9 mouse cellular contexts compared by ENCODE assay signal in the genomic region with DNA sequence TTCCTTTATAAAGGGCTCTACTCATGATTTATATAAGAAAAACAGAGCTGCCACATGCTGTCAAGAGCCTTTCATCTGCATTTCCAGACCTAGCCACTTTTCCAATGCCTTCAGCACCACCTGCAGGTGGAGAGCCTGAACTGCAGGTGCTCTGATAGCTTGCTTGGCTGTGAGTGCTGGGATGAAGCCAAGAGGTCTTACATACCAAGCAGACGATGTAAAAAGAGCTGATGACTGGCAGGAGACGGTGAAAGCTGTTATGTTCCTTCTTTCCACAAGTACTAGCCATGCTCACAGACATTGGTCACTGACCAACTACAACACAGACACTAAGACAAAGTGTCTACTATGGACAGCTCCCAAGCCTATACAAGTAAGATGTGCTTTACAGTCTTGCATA. TPM values are rescaled to one million over a fixed set of nuclear protein-coding genes. Genes with fewer than 3 reads are reported as not detected.
A peak's percentile ranks its signal among the peaks of the same experiment; 100 is the strongest.
DNase-seq lines count a peak whose midpoint lies in the region; ATAC-seq and TF ChIP-seq lines count a peak whose summit lies in the region.
"Had no signal": no experiment of that assay in that cellular context is flagged by ENCODE, and none has a peak within 500 bp of the region (broad histone marks: within the 10 kb centered on the region; RNA-seq: fewer than 3 reads in every experiment).

No protein-coding gene starts in this region.

- ATAC-seq in erythroblast, adult 5-6 weeks (replicated peaks; ENCODE audit: low FRiP score, poor library complexity, severe bottlenecking): peak; percentile 93
- peak; percentile 39 for ATAC-seq in heart, embryonic 12.5 days (ENCODE audit: insufficient number of reproducible peaks, low FRiP score)
- ATAC-seq in kidney, embryonic 15.5 days (replicated peaks; ENCODE audit: low FRiP score): peak; percentile 43; the same call in 1 of the 2 replicates
- ATAC-seq in neural tube, embryonic 11.5 days (ENCODE audit: insufficient read depth, low FRiP score, low TSS enrichment): peak; percentile 16; the same call in 1 of the 2 replicates

- H3K27ac ChIP-seq in bone marrow, adult 2 months (ENCODE audit: control insufficient read depth, insufficient read depth, low read depth, low read length, poor library complexity): no peak overlapping the region
- H3K27ac ChIP-seq in heart, embryonic 12.5 days (ENCODE audit: poor library complexity, severe bottlenecking): no peak overlapping the region
- no peak overlapping the region for H3K27ac ChIP-seq in kidney, embryonic 15.5 days
- no peak overlapping the region for H3K27ac ChIP-seq in liver, adult 2 months (replicated peaks; ENCODE audit: insufficient read depth, low read depth, low read length)
- no peak overlapping the region for H3K27ac ChIP-seq in neural tube, embryonic 11.5 days (ENCODE audit: low read depth, low read length)
- H3K27ac ChIP-seq: embryonic facial prominence, embryonic 15.5 days had no signal

- H3K9me3 ChIP-seq in heart, embryonic 12.5 days (replicated peaks): no peaks in the 10 kb centered on the region
- no peaks in the 10 kb centered on the region for H3K9me3 ChIP-seq in kidney, embryonic 15.5 days (replicated peaks)
- no peaks in the 10 kb centered on the region for H3K9me3 ChIP-seq in neural tube, embryonic 11.5 days (ENCODE audit: control insufficient read depth, low read length)
- H3K9me3 ChIP-seq: embryonic facial prominence, embryonic 15.5 days had no signal

- no peak overlapping the region for H3K4me3 ChIP-seq in bone marrow, adult 2 months (replicated peaks; ENCODE audit: control insufficient read depth, low read depth, low read length)
- no peak overlapping the region for H3K4me3 ChIP-seq in heart, embryonic 12.5 days
- no peak overlapping the region for H3K4me3 ChIP-seq in kidney, embryonic 15.5 days (replicated peaks)
- H3K4me3 ChIP-seq in liver, adult 2 months (ENCODE audit: insufficient read depth, low read depth, low read length): no peak overlapping the region
- no peak overlapping the region for H3K4me3 ChIP-seq in neural tube, embryonic 11.5 days (ENCODE audit: low read depth, low read length)
- H3K4me3 ChIP-seq: embryonic facial prominence, embryonic 15.5 days had no signal

- H3K4me2 ChIP-seq in heart, embryonic 12.5 days: no peak overlapping the region
- no peak overlapping the region for H3K4me2 ChIP-seq in kidney, embryonic 15.5 days
- no peak overlapping the region for H3K4me2 ChIP-seq in neural tube, embryonic 11.5 days (ENCODE audit: low read depth)
- H3K4me2 ChIP-seq: embryonic facial prominence, embryonic 15.5 days had no signal

- no peak overlapping the region for H3K9ac ChIP-seq in heart, embryonic 12.5 days
- H3K9ac ChIP-seq in kidney, embryonic 15.5 days: no peak overlapping the region
- H3K9ac ChIP-seq in liver, adult 2 months (ENCODE audit: low read depth, low read length): no peak overlapping the region
- no peak overlapping the region for H3K9ac ChIP-seq in neural tube, embryonic 11.5 days (ENCODE audit: low read length)
- H3K9ac ChIP-seq: embryonic facial prominence, embryonic 15.5 days had no signal

- H3K79me2 ChIP-seq in liver, adult 2 months (ENCODE audit: control insufficient read depth, insufficient read depth, low read length): peaks cover 28% of the 10 kb centered on the region; the same call in 1 of the 2 replicates

- no peaks in the 10 kb centered on the region; the same call in 1 of the 2 replicates for H3K4me1 ChIP-seq in bone marrow, adult 2 months (ENCODE audit: control insufficient read depth, insufficient read depth, low read length)
- peaks cover 18% of the 10 kb centered on the region for H3K4me1 ChIP-seq in heart, embryonic 12.5 days (replicated peaks)
- peaks cover 19% of the 10 kb centered on the region for H3K4me1 ChIP-seq in kidney, embryonic 15.5 days
- peaks cover 4% of the 10 kb centered on the region; the same call in 1 of the 2 replicates for H3K4me1 ChIP-seq in liver, adult 2 months (ENCODE audit: control insufficient read depth, insufficient read depth, low read length)
- peaks cover 5% of the 10 kb centered on the region; the same call in 1 of the 2 replicates for H3K4me1 ChIP-seq in neural tube, embryonic 11.5 days (ENCODE audit: control insufficient read depth, insufficient read depth, low read length)

- peak; percentile 87 for DNase-seq in CD4-positive helper T cell, adult 2 months (ENCODE audit: low read depth, low spot score)
- DNase-seq in liver, adult 2 months (ENCODE audit: extremely low read depth, low read depth, low spot score): peak; percentile 76
- DNase-seq in neural tube, embryonic 11.5 days (ENCODE audit: low spot score): peak; percentile 85
- peak; percentile 90 for DNase-seq in telencephalon, adult 2 months (ENCODE audit: low read depth, low spot score)

- no peaks in the 10 kb centered on the region for H3K27me3 ChIP-seq in heart, embryonic 12.5 days (replicated peaks)
- H3K27me3 ChIP-seq in kidney, embryonic 15.5 days: no peaks in the 10 kb centered on the region
- H3K27me3 ChIP-seq in liver, adult 2 months (ENCODE audit: control insufficient read depth, insufficient read depth, low read length): no peaks in the 10 kb centered on the region
- H3K27me3 ChIP-seq in neural tube, embryonic 11.5 days (ENCODE audit: control insufficient read depth, insufficient read depth, low read length): no peaks in the 10 kb centered on the region
- H3K27me3 ChIP-seq: embryonic facial prominence, embryonic 15.5 days had no signal

- TF ChIP-seq POLR2A in bone marrow, adult 2 months (IDR thresholded peaks at IDR 0.05; ENCODE audit: borderline replicate concordance, control insufficient read depth, low read depth, low read length): no peak
- TF ChIP-seq POLR2A in liver, adult 2 months (IDR thresholded peaks at IDR 0.05; ENCODE audit: extremely low read depth, insufficient read depth, low read length): no peak

- WGBS in bone marrow, adult 2 months: 2% methylated on average over 2 of the region's 2 CpGs
- 7% methylated on average over 2 of the region's 2 CpGs for WGBS in heart, embryonic 12.5 days
- WGBS in kidney, embryonic 15.5 days: 2% methylated on average over 2 of the region's 2 CpGs
- WGBS in liver, adult 2 months: 2% methylated on average over 2 of the region's 2 CpGs
- WGBS in neural tube, embryonic 11.5 days: 23% methylated on average over 2 of the region's 2 CpGs

- H3K36me3 ChIP-seq in heart, embryonic 12.5 days: peaks cover 18% of the 10 kb centered on the region
- H3K36me3 ChIP-seq in kidney, embryonic 15.5 days: peaks cover 42% of the 10 kb centered on the region
- peaks cover 12% of the 10 kb centered on the region for H3K36me3 ChIP-seq in liver, adult 2 months (ENCODE audit: control insufficient read depth, insufficient read depth, low read length)
- H3K36me3 ChIP-seq in neural tube, embryonic 11.5 days (ENCODE audit: control insufficient read depth, insufficient read depth, low read length): no peaks in the 10 kb centered on the region

- TF ChIP-seq CTCF in bone marrow, adult 2 months (IDR thresholded peaks at IDR 0.05; ENCODE audit: control insufficient read depth, insufficient read depth, low read length): peak; percentile 95
- TF ChIP-seq CTCF in liver, adult 2 months (IDR thresholded peaks at IDR 0.05; ENCODE audit: low read depth, low read length): peak; percentile 96

RNA-seq across cellular contexts. Expression of a gene that starts 12.0 kb away (rescaled TPM):
- not detected in 2 replicates for polyA plus RNA-seq in bone marrow, adult 2 months (2011; ENCODE audit: insufficient read depth, insufficient read length, low replicate concordance, missing spikeins)
- not detected in 2 replicates for total RNA-seq in erythroblast, adult 5-6 weeks (2015; ENCODE audit: low replicate concordance)
- total RNA-seq in erythroblast, adult 5-6 weeks (2017; ENCODE audit: low replicate concordance): not detected in 2 replicates
- polyA plus RNA-seq in heart, embryonic 12.5 days (2016; fragmentation: Nextera tagmentation; extraction: Ambion mirVana): 0.54 TPM in 1 of 2 replicates, not detected in the other
- polyA plus RNA-seq in kidney, embryonic 15.5 days (2015; fragmentation: Nextera tagmentation; extraction: Ambion mirVana): 0.40 and 0.59 TPM in 2 replicates
- total RNA-seq in liver, adult 2 months (2014; rRNA removed): 0.09 and 0.13 TPM in 2 replicates
- 0.05 TPM in 1 of 2 replicates, not detected in the other for polyA plus RNA-seq in liver, adult 2 months (2012; rRNA removed)
- 0.58 and 0.70 TPM in 2 replicates for polyA plus RNA-seq in neural tube, embryonic 11.5 days (2014; fragmentation: Nextera tagmentation; extraction: Ambion mirVana)

RNA-seq across cellular contexts. Expression of a gene that starts 12.3 kb away (rescaled TPM):
- polyA plus RNA-seq in bone marrow, adult 2 months (2011; ENCODE audit: insufficient read depth, insufficient read length, low replicate concordance, missing spikeins): 13.2 and 25.4 TPM in 2 replicates
- 3.8 and 11.7 TPM in 2 replicates for total RNA-seq in erythroblast, adult 5-6 weeks (2015; ENCODE audit: low replicate concordance)
- total RNA-seq in erythroblast, adult 5-6 weeks (2017; ENCODE audit: low replicate concordance): 7.8 and 8.1 TPM in 2 replicates
- polyA plus RNA-seq in heart, embryonic 12.5 days (2016; fragmentation: Nextera tagmentation; extraction: Ambion mirVana): 35.5 and 36.7 TPM in 2 replicates
- polyA plus RNA-seq in kidney, embryonic 15.5 days (2015; fragmentation: Nextera tagmentation; extraction: Ambion mirVana): 36.8 and 37.7 TPM in 2 replicates
- total RNA-seq in liver, adult 2 months (2014; rRNA removed): 10.6 and 12.8 TPM in 2 replicates
- polyA plus RNA-seq in liver, adult 2 months (2012; rRNA removed): 14.6 and 16.7 TPM in 2 replicates
- polyA plus RNA-seq in neural tube, embryonic 11.5 days (2014; fragmentation: Nextera tagmentation; extraction: Ambion mirVana): 50.9 and 52.0 TPM in 2 replicates

RNA-seq across cellular contexts. Expression of a gene that starts 42.1 kb away (rescaled TPM):
- polyA plus RNA-seq in bone marrow, adult 2 months (2011; ENCODE audit: insufficient read depth, insufficient read length, low replicate concordance, missing spikeins): not detected in 2 replicates
- not detected in 2 replicates for total RNA-seq in erythroblast, adult 5-6 weeks (2015; ENCODE audit: low replicate concordance)
- total RNA-seq in erythroblast, adult 5-6 weeks (2017; ENCODE audit: low replicate concordance): not detected in 2 replicates
- 0.05 TPM in 1 of 2 replicates, not detected in the other for polyA plus RNA-seq in heart, embryonic 12.5 days (2016; fragmentation: Nextera tagmentation; extraction: Ambion mirVana)
- polyA plus RNA-seq in kidney, embryonic 15.5 days (2015; fragmentation: Nextera tagmentation; extraction: Ambion mirVana): 0.06 TPM in 1 of 2 replicates, not detected in the other
- total RNA-seq in liver, adult 2 months (2014; rRNA removed): not detected in 2 replicates
- 0.05 TPM in 1 of 2 replicates, not detected in the other for polyA plus RNA-seq in liver, adult 2 months (2012; rRNA removed)
- not detected in 2 replicates for polyA plus RNA-seq in neural tube, embryonic 11.5 days (2014; fragmentation: Nextera tagmentation; extraction: Ambion mirVana)

Comparison
In these comparisons a context has a peak if more than half of its experiments do, and no peak if none do; other contexts are left out.
1. ATAC-seq: peak in every context shown above with its lines; median percentile 93 in erythroblast, adult 5-6 weeks; 43 in kidney, embryonic 15.5 days; 39 in heart, embryonic 12.5 days; 16 in neural tube, embryonic 11.5 days.